Mouse (Mus musculus) cerebellum, adult 2 months (tissue): ENCODE measurements at regions not wholly inside any gene's neighbourhood (a gene's known extent, or its start where the extent isn't known, plus 50 kb on each side); places are given as distances from the start of the nearest gene placed in this dataset.

Experiments
- DNase-seq, 2 experiments: peaks; one replicate each; pipeline ENCODE4 v3.0.0; 2021
- H3K27ac ChIP-seq: fragments of 200-500 bp; 2 replicates; pipeline ENCODE4 v1.5.1; 2012; ENCODE audit warnings: low read length, control low read depth, inconsistent platforms; ENCODE audit not compliant: insufficient read depth
- H3K27me3 ChIP-seq: fragments of 200-500 bp; 2 replicates; pipeline ENCODE4 v1.6.1; 2012; ENCODE audit warnings: inconsistent platforms, mild to moderate bottlenecking, low read length, moderate library complexity; ENCODE audit not compliant: control insufficient read depth, insufficient read depth
- H3K4me1 ChIP-seq: fragments of 200-500 bp; 2 replicates; pipeline ENCODE4 v1.6.1; 2011; ENCODE audit warnings: low read length; ENCODE audit not compliant: control insufficient read depth, insufficient read depth
- H3K4me3 ChIP-seq: fragments of 200-500 bp; replicated peaks from 2 replicates; pipeline ENCODE3; 2011; ENCODE audit warnings: mild to moderate bottlenecking, low read depth, low read length, control low read depth; ENCODE audit not compliant: insufficient read depth
- CTCF ChIP-seq: fragments of 200-500 bp; IDR thresholded peaks from 2 replicates; pipeline ENCODE4 v1.5.1; 2011; ENCODE audit warnings: low read depth, mild to moderate bottlenecking, control low read depth, low read length, moderate library complexity, borderline replicate concordance; ENCODE audit not compliant: insufficient read depth
- POLR2A ChIP-seq: fragments of 200-500 bp; IDR thresholded peaks from 2 replicates; pipeline ENCODE4 v1.6.1; 2011; ENCODE audit warnings: low read length, control low read depth, borderline replicate concordance; ENCODE audit not compliant: insufficient read depth
- WGBS: fragments of 180-500 bp; shearing (Covaris S2); methylation state at CpG from one replicate; pipeline ENCODE4 v1.1.7; 2018; 5-methylcytosine and 5-hydroxymethylcytosine counted together

DNA sequence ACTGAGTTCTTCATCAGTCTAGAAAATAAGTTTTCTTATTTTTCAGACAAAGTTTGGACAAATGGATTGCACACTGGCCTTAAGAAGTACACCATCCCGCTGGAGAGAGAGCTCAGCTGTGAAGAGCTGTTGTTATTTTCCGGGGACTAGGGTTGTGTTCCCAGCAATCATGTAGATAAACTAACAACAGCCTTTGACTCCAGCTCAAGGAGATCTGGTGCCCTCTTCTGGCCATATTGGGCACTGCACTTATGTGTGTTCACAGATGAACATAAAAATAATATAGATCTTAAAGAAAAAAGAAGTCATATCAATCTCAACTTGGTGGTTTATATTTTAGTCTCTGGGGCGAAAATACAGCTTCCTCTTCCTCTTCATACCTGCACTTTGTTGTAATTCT is 633.0 kb downstream of the Dok5 start:
- TF ChIP-seq CTCF (no peak), POLR2A (no peak)
- no peaks in the 10 kb centered on the region for H3K4me1 ChIP-seq
- H3K4me3 ChIP-seq = no peak overlapping the region
- WGBS = 90% methylated on average over 3 of the region's 3 CpGs
- H3K27ac ChIP-seq = no peak overlapping the region
- no peaks in the 10 kb centered on the region for H3K27me3 ChIP-seq
- no peak for DNase-seq

GRCm38 (mm10) chr2:171363381-171363780 is 631.8 kb downstream of the Dok5 start:
- WGBS = 83% methylated on average over 3 of the region's 3 CpGs
- Histone ChIP-seq H3K27ac (no peak overlapping the region), H3K27me3 (no peaks in the 10 kb centered on the region), H3K4me3 (no peak overlapping the region), H3K4me1 (no peaks in the 10 kb centered on the region)
- no peak for DNase-seq
- TF ChIP-seq POLR2A = no peak

- TF ChIP-seq POLR2A (no peak), CTCF (no peak)
- no peak overlapping the region for H3K27ac ChIP-seq
- WGBS = 84% methylated on average over 8 of the region's 8 CpGs
- H3K27me3 ChIP-seq = no peaks in the 10 kb centered on the region
- no peak overlapping the region for H3K4me3 ChIP-seq
- H3K4me1 ChIP-seq = no peaks in the 10 kb centered on the region
- DNase-seq = no peak
These were observed 626.6 kb downstream of the Dok5 start for GRCm38 (mm10) chr2:171358071-171358760.

DNA sequence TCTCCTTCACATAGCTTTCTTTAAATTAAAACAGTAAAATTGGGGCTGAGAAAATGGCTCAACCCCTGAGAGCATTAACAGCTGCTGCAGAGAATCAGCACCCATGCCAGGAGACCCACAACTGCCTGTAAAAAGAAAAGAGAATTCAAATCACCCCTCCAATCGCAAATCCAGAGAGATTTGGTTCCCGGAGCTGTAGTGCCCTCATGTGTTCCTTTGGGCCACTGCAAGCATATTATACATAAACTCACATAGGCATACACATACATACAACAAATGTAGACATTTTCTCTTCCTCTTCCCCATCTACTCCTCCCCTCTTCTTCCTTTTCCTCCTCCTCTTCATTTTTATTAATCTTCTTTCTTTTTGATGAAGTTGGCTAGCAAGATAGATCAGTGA is 616.5 kb downstream of the Dok5 start:
- Histone ChIP-seq H3K27me3 (no peaks in the 10 kb centered on the region), H3K27ac (no peak overlapping the region), H3K4me1 (no peaks in the 10 kb centered on the region), H3K4me3 (no peak overlapping the region)
- DNase-seq = no peak
- no peak for TF ChIP-seq POLR2A
- TF ChIP-seq CTCF = no peak
- 88% methylated on average over 2 of the region's 2 CpGs for whole genome bisulfite sequencing

- H3K27me3 ChIP-seq = no peaks in the 10 kb centered on the region
- no peak overlapping the region for H3K27ac ChIP-seq
- no peak for DNase-seq
- WGBS = 51% methylated on average over 14 of the region's 14 CpGs
- H3K4me3 ChIP-seq = no peak overlapping the region
- TF ChIP-seq CTCF = no peak
- TF ChIP-seq POLR2A = no peak
- no peaks in the 10 kb centered on the region for H3K4me1 ChIP-seq
These were observed 602.5 kb downstream of the Dok5 start for GRCm38 (mm10) chr2:171333816-171334757.

GRCm38 (mm10) chr2:171332826-171333225 is 601.2 kb downstream of the Dok5 start:
- TF ChIP-seq POLR2A = no peak
- TF ChIP-seq CTCF = no peak
- WGBS = 88% methylated on average over 8 of the region's 8 CpGs
- H3K4me3 ChIP-seq = no peak overlapping the region

GRCm38 (mm10) chr2:171331529-171331928 is 599.9 kb downstream of the Dok5 start:
- H3K27ac ChIP-seq = no peak overlapping the region
- no peak overlapping the region for H3K4me3 ChIP-seq
- no peaks in the 10 kb centered on the region for H3K27me3 ChIP-seq
- no peaks in the 10 kb centered on the region for H3K4me1 ChIP-seq
- no peak for DNase-seq
- TF ChIP-seq POLR2A (no peak), CTCF (no peak)
- WGBS = 93% methylated on average over 3 of the region's 3 CpGs

More at GRCm38 (mm10) chr2:171332826-171333225, 601.2 kb downstream of the Dok5 start:
- no peak for DNase-seq
- Histone ChIP-seq H3K27me3 (no peaks in the 10 kb centered on the region), H3K4me1 (no peaks in the 10 kb centered on the region), H3K27ac (no peak overlapping the region)

DNA sequence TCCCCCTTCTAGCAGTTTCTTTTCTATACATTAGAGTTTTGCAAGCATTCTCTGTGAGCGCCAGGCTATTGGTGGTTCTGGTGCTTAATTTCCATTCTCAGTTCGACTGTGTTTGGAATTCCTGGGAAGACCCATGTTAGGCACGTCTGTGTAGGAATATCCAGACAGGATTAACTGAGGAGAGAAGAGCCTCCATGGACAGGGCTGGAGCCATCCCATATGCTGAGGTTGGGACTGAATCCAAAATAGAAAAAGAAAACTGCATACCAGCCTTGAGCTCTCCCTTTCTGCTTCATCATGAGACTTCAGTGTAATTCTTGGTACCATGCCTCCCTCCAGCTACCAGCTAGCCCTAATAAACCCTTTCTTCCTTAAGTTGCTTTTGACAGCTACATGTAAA is 595.3 kb downstream of the Dok5 start:
- no peak overlapping the region for H3K4me3 ChIP-seq
- TF ChIP-seq CTCF (no peak), POLR2A (no peak)
- WGBS = 40% methylated on average over 3 of the region's 3 CpGs
- no peak overlapping the region for H3K27ac ChIP-seq
- H3K4me1 ChIP-seq = no peaks in the 10 kb centered on the region
- H3K27me3 ChIP-seq = no peaks in the 10 kb centered on the region
- no peak for DNase-seq

DNA sequence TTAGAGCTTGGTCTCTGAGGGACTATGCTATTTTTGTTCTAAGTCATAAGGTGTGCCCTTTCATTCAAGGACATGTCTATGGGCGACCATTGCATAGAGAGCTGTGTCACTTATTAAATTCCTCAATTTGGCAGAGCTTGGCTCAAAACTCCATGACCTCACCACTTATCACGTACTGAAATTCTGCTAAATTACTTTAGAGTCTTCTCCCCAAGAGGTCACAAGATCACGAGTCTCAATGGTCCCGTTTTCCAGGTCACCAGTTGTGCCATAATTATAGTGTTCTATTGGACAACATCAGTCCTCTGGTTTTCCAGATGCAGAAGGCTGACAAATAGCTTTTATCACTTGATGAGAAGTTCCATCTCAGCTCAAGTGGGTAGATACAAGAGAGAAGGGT is 576.9 kb downstream of the Dok5 start:
- no peak for DNase-seq
- 87% methylated on average over 4 of the region's 4 CpGs for WGBS
- H3K27ac ChIP-seq = no peak overlapping the region
- no peak for TF ChIP-seq POLR2A
- no peak for TF ChIP-seq CTCF
- no peaks in the 10 kb centered on the region for H3K4me1 ChIP-seq
- no peak overlapping the region for H3K4me3 ChIP-seq
- no peaks in the 10 kb centered on the region for H3K27me3 ChIP-seq
